Mouse (Mus musculus) bone marrow macrophage, adult 2 months (primary cell): ENCODE results near the gene Pgbd5.
A peak's percentile ranks its signal among the peaks of the same experiment; 100 is the strongest.

Source experiments
- CTCF ChIP-seq: IDR thresholded peaks from 2 replicates; pipeline ENCODE4 v1.5.1; 2012; ENCODE audit warnings: low read depth, mild to moderate bottlenecking, low read length, moderate library complexity
- POLR2A ChIP-seq: IDR thresholded peaks from 2 replicates; pipeline ENCODE4 v1.6.1; 2012; ENCODE audit warnings: mild to moderate bottlenecking, low read depth, low read length, borderline replicate concordance

DNA sequence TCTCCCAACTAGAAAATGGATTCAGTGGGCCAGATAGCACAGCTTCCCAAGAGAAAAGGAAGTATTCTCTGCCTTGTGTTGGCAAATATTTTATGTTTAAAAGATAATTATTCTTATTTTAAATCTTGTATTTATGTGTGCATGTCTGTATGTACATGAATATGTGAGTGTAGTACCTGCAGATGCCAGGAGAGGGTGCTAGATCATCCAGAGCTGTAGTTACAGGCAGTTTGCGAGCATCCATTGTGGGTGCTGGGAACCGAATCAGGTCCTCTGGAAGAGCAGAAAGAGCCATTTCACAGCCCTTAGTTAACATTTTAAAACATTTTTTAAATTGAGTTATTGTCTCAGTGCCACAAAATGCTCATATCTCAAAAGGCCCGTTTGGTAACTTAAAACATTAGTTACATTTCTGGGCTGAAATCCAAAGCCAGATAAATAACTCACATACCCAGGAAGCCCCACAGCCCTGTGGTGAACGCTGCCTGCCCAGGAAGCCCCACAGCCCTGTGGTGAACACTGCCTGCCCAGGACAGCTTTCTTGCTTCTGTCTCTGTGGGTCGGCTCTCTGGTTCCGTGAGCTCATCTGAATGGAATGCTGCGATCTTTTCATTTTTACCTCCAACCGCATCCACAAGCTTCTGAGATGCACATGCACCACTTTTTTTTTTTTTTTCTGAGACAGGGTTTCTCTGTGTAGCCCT is 10.9 kb upstream of the Pgbd5 start:
- TF ChIP-seq CTCF (peak; percentile 15; the same call in 1 of the 2 replicates), POLR2A (no peak)
